Mouse (Mus musculus) forebrain, postnatal 0 days (tissue): ENCODE results near the gene Ambra1. TPM values are rescaled to one million over a fixed set of nuclear protein-coding genes. Genes with fewer than 3 reads are reported as not detected.

Experiments
- ATAC-seq: fragments of 200-750 bp; cut with Nextera tagmentation; 2 replicates; pipeline ENCODE4 v1.8.0; 2017; ENCODE audit warnings: mild to moderate bottlenecking, moderate library complexity
- DNase-seq: peaks from one replicate; pipeline ENCODE4 v3.0.0-alpha.2; 2015
- H3K27ac ChIP-seq: fragments of 300-500 bp; sonication (generic); 2 replicates; pipeline ENCODE4 v1.5.1; 2014; ENCODE audit warnings: low read depth, mild to moderate bottlenecking, antibody characterized with exemption, low read length, moderate library complexity, mixed read lengths
- H3K27me3 ChIP-seq: fragments of 300-500 bp; sonication (generic); 2 replicates; pipeline ENCODE4 v1.6.1; 2014; ENCODE audit warnings: mild to moderate bottlenecking, low read length, mixed read lengths; ENCODE audit not compliant: insufficient read depth
- H3K36me3 ChIP-seq: fragments of 300-500 bp; sonication (generic); 2 replicates; pipeline ENCODE4 v1.6.1; 2014; ENCODE audit warnings: mild to moderate bottlenecking, moderate library complexity; ENCODE audit not compliant: insufficient read depth
- H3K4me1 ChIP-seq: fragments of 300-500 bp; sonication (generic); 2 replicates; pipeline ENCODE4 v1.6.1; 2014; ENCODE audit warnings: antibody characterized with exemption; ENCODE audit not compliant: insufficient read depth
- H3K4me2 ChIP-seq: fragments of 300-500 bp; sonication (generic); 2 replicates; pipeline ENCODE4 v1.6.1; 2014; ENCODE audit warnings: low read depth, mild to moderate bottlenecking, moderate library complexity
- H3K4me3 ChIP-seq: fragments of 300-500 bp; sonication (generic); 2 replicates; pipeline ENCODE4 v1.5.1; 2014; ENCODE audit warnings: low read depth, low read length, mixed read lengths
- H3K9ac ChIP-seq: fragments of 300-500 bp; sonication (generic); 2 replicates; pipeline ENCODE4 v1.6.1; 2014; ENCODE audit warnings: mild to moderate bottlenecking
- H3K9me3 ChIP-seq: fragments of 300-500 bp; sonication (generic); 2 replicates; pipeline ENCODE4 v1.6.1; 2016; ENCODE audit warnings: low read length
- CTCF ChIP-seq: sonication (generic); IDR thresholded peaks from 2 replicates; pipeline ENCODE4 v1.5.1; 2016; ENCODE audit warnings: antibody characterized with exemption, control low read depth, low read depth
- WGBS: fragments of 180-500 bp; shearing (Covaris S2); extraction: QIAGEN DNeasy Blood & Tissue Kit; methylation state at CpG from one replicate; pipeline ENCODE4 v1.1.7; 2014; 5-methylcytosine and 5-hydroxymethylcytosine counted together
- polyA plus RNA-seq: library from polyadenylated mRNA; unstranded; fragments of >200 nt; fragmentation: Nextera tagmentation; extraction: Ambion mirVana; gene quantifications from 2 replicates; pipeline ENCODE4 v1.2.1, GENCODE M21; 2015
- total RNA-seq: library from RNA; depleted of rRNA; stranded (reverse); fragments of >200 nt; gene quantifications from 2 replicates; pipeline ENCODE4 v1.2.3, GENCODE M21; 2014

The Ambra1 gene
- total and polyA plus RNA-seq, 2 experiments from 2014 or later = 17.0 to 47.2 TPM

- no peaks in the 10 kb centered on the region for H3K4me1 ChIP-seq
- ATAC-seq (no peak), DNase-seq (no peak)
- no peak overlapping the region for H3K4me3 ChIP-seq
- H3K27me3 ChIP-seq = no peaks in the 10 kb centered on the region
- WGBS = 95% methylated on average over 2 of the region's 2 CpGs
- TF ChIP-seq CTCF = no peak
- H3K27ac ChIP-seq = no peak overlapping the region
- no peak overlapping the region for H3K9ac ChIP-seq
- no peaks in the 10 kb centered on the region for H3K9me3 ChIP-seq
- H3K36me3 ChIP-seq = no peaks in the 10 kb centered on the region
- no peak overlapping the region for H3K4me2 ChIP-seq
These were observed 28.6 kb upstream of the Ambra1 start for GRCm38 (mm10) chr2:91701366-91701765.

GRCm38 (mm10) chr2:91705736-91706135, 24.2 kb upstream of the Ambra1 start:
- no peak overlapping the region for H3K9ac ChIP-seq
- no peaks in the 10 kb centered on the region for H3K27me3 ChIP-seq
- H3K4me3 ChIP-seq = no peak overlapping the region
- H3K9me3 ChIP-seq = no peaks in the 10 kb centered on the region
- H3K36me3 ChIP-seq = no peaks in the 10 kb centered on the region; the same call in 1 of the 2 replicates
- H3K4me2 ChIP-seq = no peak overlapping the region
- 88% methylated on average over 6 of the region's 6 CpGs for WGBS
- ATAC-seq (no peak), DNase-seq (no peak)
- no peak overlapping the region for H3K27ac ChIP-seq
- no peak for TF ChIP-seq CTCF
- peaks cover 7% of the 10 kb centered on the region; the same call in 1 of the 2 replicates for H3K4me1 ChIP-seq

- Histone ChIP-seq H3K9me3 (no peaks in the 10 kb centered on the region), H3K4me3 (no peak overlapping the region), H3K9ac (no peak overlapping the region), H3K4me2 (no peak overlapping the region), H3K27ac (no peak overlapping the region), H3K4me1 (peaks cover 7% of the 10 kb centered on the region; the same call in 1 of the 2 replicates), H3K27me3 (no peaks in the 10 kb centered on the region), H3K36me3 (no peaks in the 10 kb centered on the region; the same call in 1 of the 2 replicates)
- no peak for DNase-seq
- ATAC-seq = no peak
- no peak for TF ChIP-seq CTCF
These were observed 23.5 kb upstream of the Ambra1 start for GRCm38 (mm10) chr2:91706456-91706855.

GRCm38 (mm10) chr2:91708361-91708760, 21.6 kb upstream of the Ambra1 start:
- H3K4me1 ChIP-seq = peaks cover 7% of the 10 kb centered on the region
- H3K9me3 ChIP-seq = no peaks in the 10 kb centered on the region
- DNase-seq (no peak), ATAC-seq (no peak)
- TF ChIP-seq CTCF = no peak
- WGBS = 95% methylated on average over 6 of the region's 6 CpGs
- no peak overlapping the region for H3K27ac ChIP-seq
- H3K9ac ChIP-seq = no peak overlapping the region
- no peaks in the 10 kb centered on the region for H3K27me3 ChIP-seq
- H3K36me3 ChIP-seq = no peaks in the 10 kb centered on the region; the same call in 1 of the 2 replicates
- H3K4me3 ChIP-seq = no peak overlapping the region
- no peak overlapping the region for H3K4me2 ChIP-seq

GRCm38 (mm10) chr2:91710272-91711234, 19.4 kb upstream of the Ambra1 start, which contains the start of the genes Atg13 and Harbi1:
Gene Atg13 (minus strand): TSS chr2:91710576.
Gene Harbi1 (plus strand): TSS chr2:91710852.
- peak within 1 kb of the TSS; percentile 78 for H3K4me2 ChIP-seq
- H3K4me3 ChIP-seq = peak within 1 kb of the TSS; percentile 89
- no peaks in the 10 kb centered on the region for H3K9me3 ChIP-seq
- H3K36me3 ChIP-seq = no peaks in the 10 kb centered on the region; the same call in 1 of the 2 replicates
- peaks cover 7% of the 10 kb centered on the region for H3K4me1 ChIP-seq
- peak within 1 kb of the TSS; percentile 83 for H3K27ac ChIP-seq
- TF ChIP-seq CTCF = no peak
- DNase-seq = peak; percentile 97
- peak; percentile 99 for ATAC-seq
- peak within 1 kb of the TSS; percentile 76 for H3K9ac ChIP-seq
- WGBS = 1% methylated on average over 66 of the region's 66 CpGs
- no peaks in the 10 kb centered on the region for H3K27me3 ChIP-seq

- Histone ChIP-seq H3K27ac (peak overlapping the region; percentile 83), H3K9me3 (no peaks in the 10 kb centered on the region), H3K4me2 (peak overlapping the region; percentile 78), H3K36me3 (no peaks in the 10 kb centered on the region; the same call in 1 of the 2 replicates), H3K9ac (peak overlapping the region; percentile 76), H3K27me3 (no peaks in the 10 kb centered on the region), H3K4me3 (peak overlapping the region; percentile 89), H3K4me1 (peaks cover 7% of the 10 kb centered on the region)
- ATAC-seq (no peak), DNase-seq (peak; percentile 3)
- TF ChIP-seq CTCF = no peak
- 3% methylated on average over 8 of the region's 8 CpGs for WGBS
These were observed 18.5 kb upstream of the Ambra1 start for GRCm38 (mm10) chr2:91711256-91711925.
